Comparison of ENCODE assay signal across 15 mouse cellular contexts in the genomic region with DNA sequence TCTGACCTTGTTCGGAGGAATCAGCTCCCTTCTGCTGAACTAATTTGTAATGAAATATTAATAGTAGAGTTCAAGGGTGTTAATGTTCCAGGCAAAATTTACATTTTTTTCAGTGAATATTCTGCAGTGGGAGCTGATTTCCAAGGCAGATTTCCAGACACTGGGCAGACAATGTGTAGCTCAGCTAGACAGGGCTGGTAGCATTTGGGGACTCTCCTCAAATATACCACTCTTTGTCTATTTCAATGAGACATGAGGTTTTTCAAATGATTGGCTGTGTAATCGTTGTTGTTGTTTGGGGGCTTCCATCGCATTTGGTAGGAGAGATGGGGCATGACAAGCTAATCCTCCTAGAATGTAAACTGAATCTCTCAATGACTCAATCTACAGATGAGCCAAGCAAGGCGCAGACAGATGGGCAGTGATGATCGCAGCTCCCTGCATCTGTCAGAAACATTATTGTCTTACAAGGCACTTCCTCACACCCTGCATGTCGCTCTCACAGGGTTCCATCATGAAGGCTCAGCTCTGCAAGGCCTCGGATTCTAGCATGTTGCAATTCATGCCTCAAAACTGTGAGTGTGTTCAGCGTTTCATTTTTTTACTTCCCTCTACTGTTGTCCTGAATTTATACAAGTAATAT.
DNase-seq lines count a peak whose midpoint lies in the region; ATAC-seq and TF ChIP-seq lines count a peak whose summit lies in the region.
"Had no signal": no experiment of that assay in that cellular context is flagged by ENCODE, and none has a peak within 500 bp of the region (broad histone marks: within the 10 kb centered on the region; RNA-seq: fewer than 3 reads in every experiment).

No protein-coding gene starts in this region.

- no peak overlapping the region for H3K4me3 ChIP-seq in forebrain, embryonic 13.5 days
- no peak overlapping the region for H3K4me3 ChIP-seq in forebrain, embryonic 12.5 days (replicated peaks)
- H3K4me3 ChIP-seq in lung, embryonic 14.5 days (ENCODE audit: low read depth, low read length), result no peak overlapping the region
- H3K4me3 ChIP-seq in hindbrain, embryonic 14.5 days (replicated peaks; ENCODE audit: low read length), result no peak overlapping the region
- H3K4me3 ChIP-seq in midbrain, postnatal 0 days (ENCODE audit: low read depth, low read length), result no peak overlapping the region
- H3K4me3 ChIP-seq in liver, embryonic 12.5 days, result no peak overlapping the region
- H3K4me3 ChIP-seq: heart, embryonic 15.5 days; intestine, embryonic 15.5 days; liver, embryonic 13.5 days had no signal

- H3K27ac ChIP-seq in forebrain, embryonic 13.5 days, result peak overlapping the region; percentile 25; the same call in 1 of the 2 replicates
- no peak overlapping the region for H3K27ac ChIP-seq in forebrain, embryonic 12.5 days
- no peak overlapping the region for H3K27ac ChIP-seq in lung, embryonic 14.5 days (ENCODE audit: low read depth)
- H3K27ac ChIP-seq in hindbrain, embryonic 14.5 days, result peak overlapping the region; percentile 53
- no peak overlapping the region for H3K27ac ChIP-seq in midbrain, postnatal 0 days (ENCODE audit: low read depth, low read length)
- H3K27ac ChIP-seq in liver, embryonic 12.5 days, result no peak overlapping the region
- H3K27ac ChIP-seq: heart, embryonic 15.5 days; intestine, embryonic 15.5 days; liver, embryonic 13.5 days had no signal

- H3K4me1 ChIP-seq in forebrain, embryonic 13.5 days, result no peaks in the 10 kb centered on the region
- H3K4me1 ChIP-seq in forebrain, embryonic 12.5 days, result no peaks in the 10 kb centered on the region
- no peaks in the 10 kb centered on the region for H3K4me1 ChIP-seq in lung, embryonic 14.5 days (ENCODE audit: insufficient read depth)
- H3K4me1 ChIP-seq in hindbrain, embryonic 14.5 days (replicated peaks; ENCODE audit: control insufficient read depth, insufficient read depth, low read length), result 0 out of 2 replicates have a peak, but pooled peaks cover 8% of the 10 kb centered on the region
- no peaks in the 10 kb centered on the region for H3K4me1 ChIP-seq in midbrain, postnatal 0 days (ENCODE audit: insufficient read depth, low read length)
- no peaks in the 10 kb centered on the region for H3K4me1 ChIP-seq in liver, embryonic 12.5 days
- H3K4me1 ChIP-seq: heart, embryonic 15.5 days; intestine, embryonic 15.5 days; liver, embryonic 13.5 days had no signal

- ATAC-seq in forebrain, embryonic 13.5 days, result 0 out of 2 replicates have a peak, but pooled peaks have one; percentile 50
- no peak for ATAC-seq in forebrain, embryonic 12.5 days (ENCODE audit: low FRiP score)
- ATAC-seq in lung, embryonic 14.5 days (ENCODE audit: insufficient read depth), result no peak
- peak; percentile 77 for ATAC-seq in hindbrain, embryonic 14.5 days (ENCODE audit: low FRiP score)
- no peak for ATAC-seq in midbrain, postnatal 0 days (ENCODE audit: low FRiP score)
- no peak for ATAC-seq in liver, embryonic 12.5 days
- ATAC-seq: intestine, embryonic 15.5 days had no signal

- no peaks in the 10 kb centered on the region for H3K27me3 ChIP-seq in forebrain, embryonic 13.5 days
- H3K27me3 ChIP-seq in forebrain, embryonic 12.5 days, result no peaks in the 10 kb centered on the region
- no peaks in the 10 kb centered on the region for H3K27me3 ChIP-seq in lung, embryonic 14.5 days (ENCODE audit: insufficient read depth, low read length)
- H3K27me3 ChIP-seq in hindbrain, embryonic 14.5 days (ENCODE audit: control insufficient read depth, insufficient read depth, low read length), result no peaks in the 10 kb centered on the region
- H3K27me3 ChIP-seq in midbrain, postnatal 0 days (ENCODE audit: insufficient read depth, low read length), result no peaks in the 10 kb centered on the region
- H3K27me3 ChIP-seq in liver, embryonic 12.5 days (replicated peaks), result no peaks in the 10 kb centered on the region
- H3K27me3 ChIP-seq: heart, embryonic 15.5 days; intestine, embryonic 15.5 days; liver, embryonic 13.5 days had no signal

- no peak for TF ChIP-seq CTCF in lung, embryonic 14.5 days (IDR thresholded peaks at IDR 0.05; ENCODE audit: low read depth)
- TF ChIP-seq CTCF in midbrain, postnatal 0 days (IDR thresholded peaks at IDR 0.05), result no peak

- 73% methylated on average over 8 of the region's 8 CpGs for WGBS in forebrain, embryonic 13.5 days
- 81% methylated on average over 8 of the region's 8 CpGs for WGBS in forebrain, embryonic 12.5 days
- WGBS in lung, embryonic 14.5 days, result 48% methylated on average over 8 of the region's 8 CpGs
- WGBS in hindbrain, embryonic 14.5 days, result 52% methylated on average over 8 of the region's 8 CpGs
- 50% methylated on average over 8 of the region's 8 CpGs for WGBS in midbrain, postnatal 0 days
- 65% methylated on average over 8 of the region's 8 CpGs for WGBS in liver, embryonic 12.5 days (ENCODE audit: insufficient replicate concordance)

- no peaks in the 10 kb centered on the region for H3K36me3 ChIP-seq in forebrain, embryonic 13.5 days (ENCODE audit: poor library complexity, severe bottlenecking)
- no peaks in the 10 kb centered on the region for H3K36me3 ChIP-seq in forebrain, embryonic 12.5 days (replicated peaks)
- H3K36me3 ChIP-seq in lung, embryonic 14.5 days (ENCODE audit: insufficient read depth), result no peaks in the 10 kb centered on the region
- H3K36me3 ChIP-seq in hindbrain, embryonic 14.5 days (replicated peaks; ENCODE audit: control insufficient read depth, insufficient read depth), result no peaks in the 10 kb centered on the region
- H3K36me3 ChIP-seq in midbrain, postnatal 0 days (ENCODE audit: insufficient read depth, low read length), result no peaks in the 10 kb centered on the region
- no peaks in the 10 kb centered on the region for H3K36me3 ChIP-seq in liver, embryonic 12.5 days
- H3K36me3 ChIP-seq: heart, embryonic 15.5 days; intestine, embryonic 15.5 days; liver, embryonic 13.5 days had no signal

- DNase-seq in lung, embryonic 14.5 days, result peak; percentile 11
- no peak for DNase-seq in lung, postnatal 10 days
- DNase-seq in hindbrain, embryonic 14.5 days (ENCODE audit: low spot score), result peak; percentile 44
- DNase-seq in midbrain, postnatal 0 days (ENCODE audit: low spot score), result peak; percentile 62
- no peak for DNase-seq in cerebellum, postnatal 36 days
- DNase-seq: adrenal gland, postnatal 10 days; B cell, adult 2 months; gastrocnemius, postnatal 25 days; kidney, postnatal 10 days; liver, embryonic 13.5 days had no signal

- H3K9me3 ChIP-seq in forebrain, embryonic 13.5 days (replicated peaks), result 0 out of 2 replicates have a peak, but pooled peaks cover under 1% of the 10 kb centered on the region
- 0 out of 2 replicates have a peak, but pooled peaks cover 1% of the 10 kb centered on the region for H3K9me3 ChIP-seq in forebrain, embryonic 12.5 days
- peaks cover under 1% of the 10 kb centered on the region; the same call in 1 of the 2 replicates for H3K9me3 ChIP-seq in lung, embryonic 14.5 days (ENCODE audit: low read depth, low read length)
- peaks cover under 1% of the 10 kb centered on the region; the same call in 1 of the 2 replicates for H3K9me3 ChIP-seq in hindbrain, embryonic 14.5 days (ENCODE audit: control insufficient read depth, low read length)
- H3K9me3 ChIP-seq in midbrain, postnatal 0 days (ENCODE audit: low read length), result no peaks in the 10 kb centered on the region
- H3K9me3 ChIP-seq in liver, embryonic 12.5 days (replicated peaks), result no peaks in the 10 kb centered on the region
- H3K9me3 ChIP-seq: heart, embryonic 15.5 days; intestine, embryonic 15.5 days; liver, embryonic 13.5 days had no signal

- H3K4me2 ChIP-seq in forebrain, embryonic 13.5 days, result no peak overlapping the region
- no peak overlapping the region for H3K4me2 ChIP-seq in forebrain, embryonic 12.5 days
- no peak overlapping the region for H3K4me2 ChIP-seq in lung, embryonic 14.5 days
- no peak overlapping the region for H3K4me2 ChIP-seq in hindbrain, embryonic 14.5 days (replicated peaks)
- H3K4me2 ChIP-seq in midbrain, postnatal 0 days (ENCODE audit: low read depth, low read length, poor library complexity, severe bottlenecking), result no peak overlapping the region
- H3K4me2 ChIP-seq in liver, embryonic 12.5 days, result no peak overlapping the region
- H3K4me2 ChIP-seq: heart, embryonic 15.5 days; intestine, embryonic 15.5 days; liver, embryonic 13.5 days had no signal

- no peak overlapping the region for H3K9ac ChIP-seq in forebrain, embryonic 13.5 days
- H3K9ac ChIP-seq in forebrain, embryonic 12.5 days, result no peak overlapping the region
- H3K9ac ChIP-seq in lung, embryonic 14.5 days, result no peak overlapping the region
- H3K9ac ChIP-seq in hindbrain, embryonic 14.5 days, result no peak overlapping the region
- H3K9ac ChIP-seq in midbrain, postnatal 0 days (replicated peaks; ENCODE audit: low read length, poor library complexity, severe bottlenecking), result no peak overlapping the region
- H3K9ac ChIP-seq in liver, embryonic 12.5 days, result no peak overlapping the region
- H3K9ac ChIP-seq: heart, embryonic 15.5 days; intestine, embryonic 15.5 days; liver, embryonic 13.5 days had no signal

Comparison
In these comparisons a context has a peak if more than half of its experiments do, and no peak if none do; other contexts are left out.
1. ATAC-seq: peak in forebrain, embryonic 13.5 days (single experiment) and hindbrain, embryonic 14.5 days (single experiment); none in forebrain, embryonic 12.5 days (single experiment), lung, embryonic 14.5 days (single experiment), midbrain, postnatal 0 days (single experiment) and liver, embryonic 12.5 days (single experiment).
2. H3K27ac ChIP-seq: peak in forebrain, embryonic 13.5 days (single experiment) and hindbrain, embryonic 14.5 days (single experiment); none in forebrain, embryonic 12.5 days (single experiment), lung, embryonic 14.5 days (single experiment), midbrain, postnatal 0 days (single experiment) and liver, embryonic 12.5 days (single experiment).
3. DNase-seq: peak in lung, embryonic 14.5 days (single experiment), hindbrain, embryonic 14.5 days (single experiment) and midbrain, postnatal 0 days (single experiment); none in lung, postnatal 10 days (single experiment) and cerebellum, postnatal 36 days (0 of 2).